Mouse (Mus musculus) liver, embryonic 14.5 days (tissue): ENCODE measurements around the gene Frat1. TPM values are rescaled to one million over a fixed set of nuclear protein-coding genes. Genes with fewer than 3 reads are reported as not detected.
A peak's percentile ranks its signal among the peaks of the same experiment; 100 is the strongest.

Experiments
- ATAC-seq: fragments of 200-750 bp; cut with Nextera tagmentation; 2 replicates; pipeline ENCODE4 v1.8.0; 2017; ENCODE audit warnings: moderate number of reproducible peaks, mild to moderate bottlenecking, moderate library complexity; ENCODE audit not compliant: insufficient read depth
- DNase-seq, 3 experiments: peaks; one replicate each; pipeline ENCODE4 v3.0.0-alpha.2; 2012 to 2013; ENCODE audit warnings: low read depth in 3 of 3, low spot score in 3 of 3
- H3K27ac ChIP-seq: fragments of 300-500 bp; sonication (generic); 2 replicates; pipeline ENCODE4 v1.5.1; 2014; ENCODE audit warnings: moderate library complexity, mild to moderate bottlenecking, control low read depth, inconsistent platforms
- H3K27me3 ChIP-seq: fragments of 300-500 bp; sonication (generic); 2 replicates; pipeline ENCODE4 v1.6.1; 2014; ENCODE audit warnings: mild to moderate bottlenecking, low read length, moderate library complexity; ENCODE audit not compliant: control insufficient read depth, insufficient read depth
- H3K36me3 ChIP-seq: fragments of 300-500 bp; sonication (generic); replicated peaks from 2 replicates; pipeline ENCODE4 v1.6.1; 2014; ENCODE audit warnings: low read depth; ENCODE audit not compliant: control insufficient read depth, insufficient read depth
- H3K4me1 ChIP-seq, 2 experiments: fragments of 200-500 bp in 1 of 2; fragments of 300-500 bp in 1 of 2; sonication (generic) in 1 of 2; replicated peaks; 2 replicates each; pipeline ENCODE4 v1.6.1; 2012 to 2014; ENCODE audit warnings: antibody characterized with exemption in 1 of 2, inconsistent platforms in 1 of 2, low read length in 1 of 2; ENCODE audit not compliant: control insufficient read depth in 2 of 2, insufficient read depth in 2 of 2
- H3K4me2 ChIP-seq: fragments of 300-500 bp; sonication (generic); 2 replicates; pipeline ENCODE4 v1.6.1; 2014; ENCODE audit warnings: low read depth, mild to moderate bottlenecking, control low read depth, moderate library complexity
- H3K4me3 ChIP-seq, 2 experiments: fragments of 200-500 bp in 1 of 2; fragments of 300-500 bp in 1 of 2; sonication (generic) in 1 of 2; 2 replicates each; pipeline ENCODE4 v1.5.1; 2012 to 2014; ENCODE audit warnings: low read depth in 2 of 2, low read length in 2 of 2, mild to moderate bottlenecking in 2 of 2, control low read depth in 1 of 2, inconsistent platforms in 1 of 2, moderate library complexity in 1 of 2; ENCODE audit not compliant: insufficient read depth in 1 of 2
- H3K9ac ChIP-seq: fragments of 300-500 bp; sonication (generic); replicated peaks from 2 replicates; pipeline ENCODE4 v1.6.1; 2014; ENCODE audit warnings: mild to moderate bottlenecking, control low read depth, moderate library complexity
- H3K9me3 ChIP-seq: fragments of 300-500 bp; sonication (generic); 2 replicates; pipeline ENCODE4 v1.6.1; 2016; ENCODE audit warnings: low read length, mixed read lengths; ENCODE audit not compliant: control insufficient read depth
- CTCF ChIP-seq: IDR thresholded peaks from 2 replicates; pipeline ENCODE4 v1.5.1; 2016; ENCODE audit warnings: antibody characterized with exemption, low read depth, control low read depth
- EP300 ChIP-seq: IDR thresholded peaks from 2 replicates; pipeline ENCODE4 v1.6.1; 2016; ENCODE audit warnings: antibody characterized with exemption, low read depth
- WGBS: fragments of 180-500 bp; shearing (Covaris S2); extraction: QIAGEN DNeasy Blood & Tissue Kit; methylation state at CpG from one replicate; pipeline ENCODE4 v1.1.7; 2014; ENCODE audit not compliant: insufficient replicate concordance; 5-methylcytosine and 5-hydroxymethylcytosine counted together
- polyA plus RNA-seq, 2 experiments: library from polyadenylated mRNA; depleted of rRNA in 1 of 2; stranded (reverse) in 1 of 2; unstranded in 1 of 2; fragments of >200 nt; fragmentation: Nextera tagmentation in 1 of 2; extraction: Ambion mirVana in 1 of 2; gene quantifications; 2 replicates each; pipeline versions ENCODE4 v1.2.1 to v1.2.3; 2012 to 2014

Frat1 gene
- polyA plus RNA-seq, 2 experiments, result 3.0 to 9.9 TPM

DNA sequence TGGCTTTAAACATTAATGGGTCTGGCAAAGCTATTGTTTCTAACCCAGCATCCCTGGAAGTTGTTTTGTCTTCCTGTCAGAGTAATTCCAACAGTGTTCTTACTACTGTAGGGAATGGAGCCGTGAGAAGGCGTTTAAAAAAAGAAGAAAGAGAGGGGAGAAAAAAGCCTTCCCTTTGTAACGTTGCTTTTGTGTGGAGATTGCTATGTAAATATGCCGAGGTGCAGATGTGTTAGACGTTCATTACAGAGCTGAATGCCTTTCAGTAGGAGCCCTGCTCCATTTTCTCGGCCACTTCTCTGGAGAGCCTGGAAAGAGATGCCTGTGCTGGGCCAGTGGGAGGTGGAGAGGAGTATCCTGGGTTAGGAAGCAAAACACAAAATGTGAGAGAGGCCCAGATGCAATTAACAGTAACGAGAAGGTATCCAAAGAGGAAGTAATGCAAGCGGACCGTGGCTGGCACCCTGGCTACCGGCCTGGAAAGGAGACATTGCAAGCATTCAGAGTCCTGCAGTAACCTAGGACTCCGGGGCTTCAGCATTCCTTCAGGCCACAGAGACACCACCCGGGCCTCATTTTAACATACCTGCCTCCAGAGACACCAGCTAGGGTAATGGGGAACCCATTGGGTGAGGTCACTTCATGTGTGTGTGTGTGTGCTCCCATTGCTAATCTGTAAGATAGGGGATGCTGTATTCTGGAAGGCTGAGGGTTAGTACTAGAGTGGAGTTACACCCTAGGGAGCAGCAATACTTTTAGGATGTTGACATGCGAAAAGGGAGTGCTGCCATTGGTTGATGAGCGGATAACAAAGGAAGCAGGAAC, 21.2 kb downstream of the Frat1 start:
- DNase-seq, result no peak
- peaks cover 0 to 20% of the 10 kb centered on the region in 2 experiments; a peak in 3 of 4 replicates for H3K4me1 ChIP-seq
- no peaks in the 10 kb centered on the region; the same call in 1 of the 2 replicates for H3K9me3 ChIP-seq
- H3K36me3 ChIP-seq, result no peaks in the 10 kb centered on the region
- no peak overlapping the region for H3K27ac ChIP-seq
- no peak for ATAC-seq
- no peak overlapping the region for H3K4me3 ChIP-seq
- TF ChIP-seq EP300, result no peak
- peak; percentile 12; the same call in 1 of the 2 replicates for TF ChIP-seq CTCF
- 39% methylated on average over 14 of the region's 14 CpGs for WGBS
- H3K27me3 ChIP-seq, result no peaks in the 10 kb centered on the region
- H3K4me2 ChIP-seq, result no peak overlapping the region; the same call in 1 of the 2 replicates
- no peak overlapping the region for H3K9ac ChIP-seq

DNA sequence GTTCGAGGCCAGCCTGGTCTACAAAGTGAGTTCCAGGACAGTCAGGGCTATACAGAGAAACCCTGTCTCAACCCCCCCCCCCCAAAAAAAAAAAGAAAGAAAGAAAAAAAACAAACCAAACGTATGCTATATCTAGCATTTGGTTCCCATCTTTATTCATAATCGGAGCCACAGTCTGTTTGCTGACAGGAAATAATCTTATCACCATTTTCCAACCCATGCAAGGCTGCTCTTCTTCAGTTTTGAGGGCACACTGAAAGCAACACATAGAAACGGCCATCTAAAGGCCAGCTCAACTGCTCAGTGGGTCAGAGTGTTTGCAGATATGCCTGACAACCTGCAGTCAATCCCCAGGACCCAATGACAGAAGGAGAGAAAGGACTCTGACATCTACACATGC, 22.7 kb downstream of the Frat1 start:
- ATAC-seq (no peak), DNase-seq (no peak)
- Histone ChIP-seq H3K9ac (no peak overlapping the region), H3K4me3 (no peak overlapping the region), H3K9me3 (no peaks in the 10 kb centered on the region; the same call in 1 of the 2 replicates), H3K4me2 (no peak overlapping the region), H3K27ac (no peak overlapping the region), H3K27me3 (no peaks in the 10 kb centered on the region), H3K4me1 (peaks cover 2 to 21% of the 10 kb centered on the region in 2 experiments; a peak in 2 of 4 replicates), H3K36me3 (no peaks in the 10 kb centered on the region)
- no peak for TF ChIP-seq CTCF
- peak; percentile 62 for TF ChIP-seq EP300
- 22% methylated on average over 4 of the region's 4 CpGs for WGBS

DNA sequence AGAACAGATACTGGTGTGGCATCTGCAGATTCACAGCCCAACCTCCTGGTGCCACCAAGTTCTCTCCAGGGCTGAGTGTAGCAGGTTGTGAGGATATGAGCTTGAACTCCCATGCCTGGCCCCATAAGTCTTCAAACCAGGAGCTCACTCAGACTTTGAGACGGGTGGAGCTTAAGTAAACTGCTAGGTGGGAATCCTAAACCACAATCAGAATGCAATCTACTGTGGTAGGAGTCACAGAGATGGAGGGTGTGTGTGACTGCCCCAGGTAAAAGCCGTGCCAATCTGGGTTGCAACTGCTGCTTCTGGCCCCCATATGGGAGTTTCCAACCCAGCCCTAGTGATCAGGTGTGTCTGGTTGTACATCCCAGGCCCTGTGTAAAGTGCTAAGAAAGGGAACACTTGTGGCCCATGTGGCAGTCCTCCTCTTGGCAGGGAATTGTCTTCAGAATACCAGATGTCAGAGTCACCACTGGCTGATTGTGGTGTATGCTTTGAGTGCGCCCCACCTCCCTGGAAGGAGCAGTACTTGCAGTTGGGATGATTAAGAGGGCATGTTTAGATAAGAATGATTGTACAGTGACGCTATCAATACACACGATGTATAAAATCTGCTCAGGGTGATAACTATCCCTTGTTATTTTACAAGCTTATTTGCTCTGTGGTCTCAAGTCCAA, 27.5 kb downstream of the Frat1 start:
- Histone ChIP-seq H3K4me2 (no peak overlapping the region), H3K27me3 (no peaks in the 10 kb centered on the region), H3K4me1 (peaks cover 4 to 12% of the 10 kb centered on the region in 2 experiments; a peak in 2 of 4 replicates), H3K9ac (no peak overlapping the region), H3K36me3 (peaks cover 3% of the 10 kb centered on the region; the same call in 1 of the 2 replicates), H3K4me3 (no peak overlapping the region), H3K27ac (no peak overlapping the region), H3K9me3 (no peaks in the 10 kb centered on the region; the same call in 1 of the 2 replicates)
- WGBS, result 21% methylated on average over 5 of the region's 5 CpGs
- DNase-seq, result no peak
- TF ChIP-seq CTCF (no peak), EP300 (peak; percentile 34)
- peak; percentile 60; the same call in 1 of the 2 replicates for ATAC-seq

DNA sequence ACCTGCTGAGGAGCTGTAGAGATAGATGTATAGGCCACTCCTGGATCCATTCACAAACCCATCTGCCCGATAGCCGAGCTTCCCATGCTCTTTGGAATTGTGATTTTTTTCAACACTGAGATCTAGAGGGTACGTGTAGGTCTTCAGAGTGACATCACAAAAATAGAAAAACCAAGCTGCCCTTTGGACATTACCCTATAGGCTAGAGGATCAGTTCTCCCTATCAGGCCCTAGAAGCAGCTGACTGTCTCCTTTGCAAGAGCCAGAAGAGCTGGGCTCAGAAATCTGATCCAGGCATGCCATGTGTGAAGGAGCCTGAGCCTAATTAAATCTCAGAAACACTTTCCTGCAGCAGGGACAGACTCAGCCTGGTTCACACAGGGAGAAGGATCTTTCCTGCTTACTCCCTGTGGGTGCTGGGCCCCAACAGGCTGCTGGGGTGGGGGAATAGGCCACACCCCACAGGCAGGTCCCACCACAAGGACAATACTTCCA, 28.1 kb downstream of the Frat1 start:
- Histone ChIP-seq H3K9me3 (no peaks in the 10 kb centered on the region), H3K4me2 (no peak overlapping the region), H3K27me3 (no peaks in the 10 kb centered on the region), H3K4me3 (no peak overlapping the region), H3K36me3 (peaks cover 3% of the 10 kb centered on the region; the same call in 1 of the 2 replicates), H3K9ac (no peak overlapping the region), H3K27ac (no peak overlapping the region), H3K4me1 (peaks cover 4 to 12% of the 10 kb centered on the region in 2 experiments; a peak in 2 of 4 replicates)
- 63% methylated on average over 3 of the region's 3 CpGs for WGBS
- no peak for TF ChIP-seq CTCF
- no peak for TF ChIP-seq EP300
- DNase-seq, result no peak
- ATAC-seq, result no peak

DNA sequence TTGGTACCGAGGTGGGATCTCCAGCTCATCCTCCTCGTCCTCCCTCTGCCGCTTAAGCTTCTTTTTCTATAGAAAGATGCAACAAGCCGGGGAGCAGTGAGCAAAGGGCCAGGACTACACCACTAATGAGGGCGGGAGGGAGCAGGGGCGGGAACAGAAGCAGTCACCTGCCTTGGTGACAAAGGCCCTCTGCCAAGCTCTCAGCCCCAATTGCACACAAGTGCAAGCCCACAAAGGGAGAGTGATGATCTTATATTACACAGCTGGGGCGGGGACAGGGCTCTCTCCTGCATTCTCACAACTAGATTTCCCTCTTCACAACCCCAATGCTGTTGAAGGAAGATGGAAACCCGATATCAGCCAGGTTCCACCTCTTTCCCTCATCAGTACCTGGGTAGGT, 36.9 kb downstream of the Frat1 start:
- no peak overlapping the region for H3K9ac ChIP-seq
- DNase-seq (no peak), ATAC-seq (no peak)
- 83% methylated on average over 8 of the region's 8 CpGs for WGBS
- H3K27me3 ChIP-seq, result no peaks in the 10 kb centered on the region
- no peak overlapping the region for H3K4me2 ChIP-seq
- no peak overlapping the region for H3K27ac ChIP-seq
- H3K36me3 ChIP-seq, result peaks cover 27% of the 10 kb centered on the region
- TF ChIP-seq EP300 (no peak), CTCF (no peak)
- H3K4me3 ChIP-seq, result no peak overlapping the region
- no peaks in the 10 kb centered on the region for H3K9me3 ChIP-seq
- no peaks in the 10 kb centered on the region for H3K4me1 ChIP-seq
